Mouse (Mus musculus): ENCODE measurements at regions not wholly inside any gene's neighbourhood (a gene's known extent, or its start where the extent isn't known, plus 50 kb on each side); places are given as distances from the start of the nearest gene placed in this dataset.
A peak's percentile ranks its signal among the peaks of the same experiment; 100 is the strongest.

- H3K36me3 ChIP-seq (ENCODE audit: control insufficient read depth, insufficient read depth, low read length), result no peaks in the 10 kb centered on the region
- no peak overlapping the region for H3K4me2 ChIP-seq (ENCODE audit: low read depth, low read length)
- 79% methylated on average over 2 of the region's 2 CpGs for WGBS
- no peaks in the 10 kb centered on the region for H3K9me3 ChIP-seq (ENCODE audit: control insufficient read depth, low read length)
- ATAC-seq, result peak; percentile 54; the same call in 1 of the 2 replicates
- H3K27me3 ChIP-seq (replicated peaks; ENCODE audit: control insufficient read depth, insufficient read depth, low read length), result no peaks in the 10 kb centered on the region
- H3K4me3 ChIP-seq (ENCODE audit: low read length), result no peak overlapping the region
- no peaks in the 10 kb centered on the region for H3K4me1 ChIP-seq (ENCODE audit: control insufficient read depth, insufficient read depth, low read length)
- no peak overlapping the region for H3K9ac ChIP-seq (ENCODE audit: low read depth, low read length)
- no peak overlapping the region for H3K27ac ChIP-seq (ENCODE audit: low read length)
Observed at GRCm38 (mm10) chr2:146696277-146696676, 159.4 kb upstream of the Kiz start.

GRCm38 (mm10) chr2:146696727-146697126, 158.9 kb upstream of the Kiz start:
- H3K9ac ChIP-seq (ENCODE audit: low read depth, low read length), result no peak overlapping the region
- H3K4me1 ChIP-seq (ENCODE audit: control insufficient read depth, insufficient read depth, low read length), result no peaks in the 10 kb centered on the region
- H3K9me3 ChIP-seq (ENCODE audit: control insufficient read depth, low read length), result no peaks in the 10 kb centered on the region
- H3K27ac ChIP-seq (ENCODE audit: low read length), result no peak overlapping the region
- WGBS, result 54% methylated on average over 4 of the region's 4 CpGs
- no peak overlapping the region for H3K4me3 ChIP-seq (ENCODE audit: low read length)
- H3K27me3 ChIP-seq (replicated peaks; ENCODE audit: control insufficient read depth, insufficient read depth, low read length), result no peaks in the 10 kb centered on the region
- no peaks in the 10 kb centered on the region for H3K36me3 ChIP-seq (ENCODE audit: control insufficient read depth, insufficient read depth, low read length)
- no peak overlapping the region for H3K4me2 ChIP-seq (ENCODE audit: low read depth, low read length)
- peak; percentile 78 for ATAC-seq

- Histone ChIP-seq H3K27ac (ENCODE audit: low read length) (no peak overlapping the region), H3K4me3 (ENCODE audit: low read length) (no peak overlapping the region), H3K4me1 (ENCODE audit: control insufficient read depth, insufficient read depth, low read length) (no peaks in the 10 kb centered on the region), H3K36me3 (ENCODE audit: control insufficient read depth, insufficient read depth, low read length) (no peaks in the 10 kb centered on the region), H3K27me3 (replicated peaks; ENCODE audit: control insufficient read depth, insufficient read depth, low read length) (no peaks in the 10 kb centered on the region), H3K4me2 (ENCODE audit: low read depth, low read length) (no peak overlapping the region), H3K9me3 (ENCODE audit: control insufficient read depth, low read length) (no peaks in the 10 kb centered on the region), H3K9ac (ENCODE audit: low read depth, low read length) (no peak overlapping the region)
- 54% methylated on average over 8 of the region's 8 CpGs for WGBS
- ATAC-seq, result no peak
Observed at GRCm38 (mm10) chr2:146710676-146711075, 145.0 kb upstream of the Kiz start.

GRCm38 (mm10) chr2:146721184-146721715, 134.4 kb upstream of the Kiz start:
- Histone ChIP-seq H3K27ac (ENCODE audit: low read length) (no peak overlapping the region), H3K4me1 (ENCODE audit: control insufficient read depth, insufficient read depth, low read length) (no peaks in the 10 kb centered on the region), H3K9me3 (ENCODE audit: control insufficient read depth, low read length) (no peaks in the 10 kb centered on the region), H3K4me3 (ENCODE audit: low read length) (no peak overlapping the region), H3K9ac (ENCODE audit: low read depth, low read length) (no peak overlapping the region), H3K36me3 (ENCODE audit: control insufficient read depth, insufficient read depth, low read length) (no peaks in the 10 kb centered on the region), H3K4me2 (ENCODE audit: low read depth, low read length) (no peak overlapping the region), H3K27me3 (replicated peaks; ENCODE audit: control insufficient read depth, insufficient read depth, low read length) (no peaks in the 10 kb centered on the region)
- no peak for ATAC-seq
- 48% methylated on average over 10 of the region's 10 CpGs for WGBS

- H3K4me1 ChIP-seq (ENCODE audit: control insufficient read depth, insufficient read depth, low read length), result no peaks in the 10 kb centered on the region
- no peak overlapping the region for H3K4me2 ChIP-seq (ENCODE audit: low read depth, low read length)
- 61% methylated on average over 8 of the region's 8 CpGs for WGBS
- H3K9ac ChIP-seq (ENCODE audit: low read depth, low read length), result no peak overlapping the region
- no peak for ATAC-seq
- no peak overlapping the region for H3K27ac ChIP-seq (ENCODE audit: low read length)
- H3K4me3 ChIP-seq (ENCODE audit: low read length), result no peak overlapping the region
- H3K9me3 ChIP-seq (ENCODE audit: control insufficient read depth, low read length), result no peaks in the 10 kb centered on the region
- no peaks in the 10 kb centered on the region for H3K27me3 ChIP-seq (replicated peaks; ENCODE audit: control insufficient read depth, insufficient read depth, low read length)
- no peaks in the 10 kb centered on the region for H3K36me3 ChIP-seq (ENCODE audit: control insufficient read depth, insufficient read depth, low read length)
Observed at GRCm38 (mm10) chr2:146722351-146723025, 133.2 kb upstream of the Kiz start.

- no peaks in the 10 kb centered on the region for H3K9me3 ChIP-seq (ENCODE audit: control insufficient read depth, low read length)
- WGBS, result 65% methylated on average over 9 of the region's 9 CpGs
- no peaks in the 10 kb centered on the region for H3K27me3 ChIP-seq (replicated peaks; ENCODE audit: control insufficient read depth, insufficient read depth, low read length)
- H3K9ac ChIP-seq (ENCODE audit: low read depth, low read length), result no peak overlapping the region
- no peak overlapping the region for H3K4me3 ChIP-seq (ENCODE audit: low read length)
- H3K36me3 ChIP-seq (ENCODE audit: control insufficient read depth, insufficient read depth, low read length), result no peaks in the 10 kb centered on the region
- no peaks in the 10 kb centered on the region for H3K4me1 ChIP-seq (ENCODE audit: control insufficient read depth, insufficient read depth, low read length)
- H3K27ac ChIP-seq (ENCODE audit: low read length), result no peak overlapping the region
- no peak for ATAC-seq
- no peak overlapping the region for H3K4me2 ChIP-seq (ENCODE audit: low read depth, low read length)
Observed at GRCm38 (mm10) chr2:146723172-146723571, 132.5 kb upstream of the Kiz start.

GRCm38 (mm10) chr2:146723671-146724070, 132.0 kb upstream of the Kiz start:
- ATAC-seq, result no peak
- no peaks in the 10 kb centered on the region for H3K4me1 ChIP-seq (ENCODE audit: control insufficient read depth, insufficient read depth, low read length)
- H3K27ac ChIP-seq (ENCODE audit: low read length), result no peak overlapping the region
- no peaks in the 10 kb centered on the region for H3K36me3 ChIP-seq (ENCODE audit: control insufficient read depth, insufficient read depth, low read length)
- H3K9me3 ChIP-seq (ENCODE audit: control insufficient read depth, low read length), result no peaks in the 10 kb centered on the region
- H3K4me2 ChIP-seq (ENCODE audit: low read depth, low read length), result no peak overlapping the region
- H3K27me3 ChIP-seq (replicated peaks; ENCODE audit: control insufficient read depth, insufficient read depth, low read length), result no peaks in the 10 kb centered on the region
- 75% methylated on average over 4 of the region's 4 CpGs for WGBS
- H3K4me3 ChIP-seq (ENCODE audit: low read length), result no peak overlapping the region
- no peak overlapping the region for H3K9ac ChIP-seq (ENCODE audit: low read depth, low read length)

GRCm38 (mm10) chr2:146724142-146724679, 131.5 kb upstream of the Kiz start:
- no peak overlapping the region for H3K9ac ChIP-seq (ENCODE audit: low read depth, low read length)
- no peak overlapping the region for H3K4me2 ChIP-seq (ENCODE audit: low read depth, low read length)
- H3K9me3 ChIP-seq (ENCODE audit: control insufficient read depth, low read length), result no peaks in the 10 kb centered on the region
- 56% methylated on average over 10 of the region's 10 CpGs for WGBS
- ATAC-seq, result no peak
- H3K27ac ChIP-seq (ENCODE audit: low read length), result no peak overlapping the region
- H3K36me3 ChIP-seq (ENCODE audit: control insufficient read depth, insufficient read depth, low read length), result no peaks in the 10 kb centered on the region
- no peaks in the 10 kb centered on the region for H3K4me1 ChIP-seq (ENCODE audit: control insufficient read depth, insufficient read depth, low read length)
- no peak overlapping the region for H3K4me3 ChIP-seq (ENCODE audit: low read length)
- H3K27me3 ChIP-seq (replicated peaks; ENCODE audit: control insufficient read depth, insufficient read depth, low read length), result no peaks in the 10 kb centered on the region

GRCm38 (mm10) chr2:146724924-146725555, 130.6 kb upstream of the Kiz start:
- Histone ChIP-seq H3K9ac (ENCODE audit: low read depth, low read length) (no peak overlapping the region), H3K9me3 (ENCODE audit: control insufficient read depth, low read length) (no peaks in the 10 kb centered on the region), H3K4me2 (ENCODE audit: low read depth, low read length) (no peak overlapping the region), H3K4me3 (ENCODE audit: low read length) (no peak overlapping the region), H3K36me3 (ENCODE audit: control insufficient read depth, insufficient read depth, low read length) (no peaks in the 10 kb centered on the region), H3K27ac (ENCODE audit: low read length) (no peak overlapping the region), H3K4me1 (ENCODE audit: control insufficient read depth, insufficient read depth, low read length) (no peaks in the 10 kb centered on the region), H3K27me3 (replicated peaks; ENCODE audit: control insufficient read depth, insufficient read depth, low read length) (no peaks in the 10 kb centered on the region)
- no peak for ATAC-seq
- 44% methylated on average over 9 of the region's 9 CpGs for WGBS
